Mouse (Mus musculus): ENCODE results near the gene Cyp2b23.
"Not testable (repeated sequence)": the region's sequence is repeated elsewhere in the genome, so short reads cannot be mapped to it uniquely, and the experiment has no call there.

The Cyp2b23 gene

DNA sequence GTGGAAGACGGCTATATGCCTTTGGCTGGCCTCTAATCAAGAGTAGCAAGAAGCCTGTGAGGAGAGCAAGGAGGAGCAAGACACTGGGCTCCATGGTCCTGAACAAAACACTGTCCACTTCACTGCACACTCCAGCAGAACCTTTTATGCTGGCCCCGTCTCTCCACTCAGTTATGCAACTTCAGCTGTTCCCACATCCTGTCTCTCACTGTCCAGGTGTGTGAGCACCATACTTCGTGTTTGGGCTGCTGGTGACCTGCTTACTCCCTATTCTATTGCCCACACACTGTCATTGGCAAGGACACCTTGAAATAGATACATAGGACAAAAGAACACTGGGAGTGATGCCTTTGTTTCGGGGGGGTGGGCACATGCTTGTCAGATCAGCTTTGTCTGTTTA lies at the start of gene Cyp2b23:
Gene Cyp2b23, minus strand, starts transcription at position 101 of the 400 bp plus-strand sequence.
- no peak for DNase-seq

DNA sequence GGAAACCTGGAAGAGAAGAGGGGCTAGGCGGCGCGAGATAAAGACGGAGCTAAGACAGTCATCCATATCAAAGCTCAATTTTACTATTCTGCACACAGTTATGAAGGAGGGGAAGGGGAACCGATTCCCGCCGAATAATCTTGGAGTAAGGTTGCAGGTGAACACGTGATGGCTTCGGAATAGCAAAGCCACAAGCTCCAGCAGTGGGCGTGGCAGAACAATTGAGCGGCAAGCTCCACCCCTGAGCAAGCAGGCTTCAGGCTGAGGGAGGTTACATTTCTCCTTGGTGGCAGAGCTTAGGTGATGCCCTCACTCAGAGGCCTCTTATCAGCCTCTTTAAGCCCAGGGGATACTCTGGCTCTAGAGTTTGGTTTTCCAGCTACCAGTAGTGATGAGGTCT lies 24.8 kb upstream of the Cyp2b23 start:
- DNase-seq = no peak

DNA sequence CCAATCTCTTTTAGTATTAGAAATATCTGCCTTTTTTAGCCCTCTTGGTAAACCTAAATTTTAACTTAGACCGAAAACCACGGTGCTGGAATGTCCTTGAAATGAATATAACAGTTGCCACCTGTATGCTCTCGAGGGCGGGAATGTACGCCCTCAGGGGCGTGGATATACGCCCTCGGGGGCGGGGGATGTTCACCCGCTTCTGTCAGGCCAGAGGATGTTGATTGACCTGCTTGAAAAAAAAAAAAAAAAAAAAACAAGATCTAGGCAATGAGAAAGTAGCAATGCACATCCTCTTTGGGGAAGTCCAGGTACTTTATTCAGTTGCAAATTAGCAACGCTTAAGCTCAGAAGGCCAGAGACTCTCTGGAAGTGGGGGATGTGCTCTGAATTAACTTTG lies 20.8 kb upstream of the Cyp2b23 start:
- no peak for DNase-seq

- not testable (repeated sequence) for DNase-seq
These were observed 20.0 kb upstream of the Cyp2b23 start for GRCm38 (mm10) chr7:26706191-26706590.

DNA sequence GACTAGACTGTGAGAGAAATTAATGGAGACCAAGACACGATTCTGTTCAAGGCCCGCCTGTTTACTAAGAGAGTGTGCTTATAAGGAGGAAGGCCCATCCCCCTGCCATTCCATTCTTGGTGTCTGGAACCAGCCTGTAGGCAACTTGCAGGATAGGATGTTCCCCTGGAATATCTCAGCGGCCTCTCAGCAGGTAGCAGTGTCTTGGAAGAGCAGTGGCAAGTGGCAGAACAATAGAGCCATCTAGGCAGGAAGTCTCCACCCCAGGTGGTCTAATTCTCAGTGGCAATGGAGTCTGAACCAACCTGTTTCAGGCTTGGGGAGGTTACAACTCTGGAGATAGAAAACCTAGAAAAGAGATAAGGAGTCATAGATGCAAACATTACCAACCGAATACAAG lies 13.9 kb upstream of the Cyp2b23 start:
- DNase-seq = no peak

DNA sequence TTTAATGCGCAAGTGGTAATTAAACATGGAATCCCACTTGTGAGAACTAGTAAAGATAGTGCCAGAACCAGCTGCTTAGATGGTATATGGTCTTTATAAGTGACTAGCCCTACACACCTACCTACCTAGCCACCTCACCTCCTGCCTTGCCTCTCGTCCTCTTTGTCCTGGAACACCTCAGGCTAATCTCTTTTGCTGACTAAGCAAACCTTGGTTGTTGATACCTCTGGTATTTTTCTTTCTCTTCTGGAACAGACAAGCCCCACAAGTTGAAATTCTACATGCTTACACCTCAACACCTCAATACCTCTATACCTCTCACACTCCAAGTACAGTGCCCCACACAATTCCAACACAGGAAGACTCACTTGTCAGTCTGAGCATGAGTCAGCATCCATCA lies 524 bp downstream of the Cyp2b23 start:
- no peak for DNase-seq

DNA sequence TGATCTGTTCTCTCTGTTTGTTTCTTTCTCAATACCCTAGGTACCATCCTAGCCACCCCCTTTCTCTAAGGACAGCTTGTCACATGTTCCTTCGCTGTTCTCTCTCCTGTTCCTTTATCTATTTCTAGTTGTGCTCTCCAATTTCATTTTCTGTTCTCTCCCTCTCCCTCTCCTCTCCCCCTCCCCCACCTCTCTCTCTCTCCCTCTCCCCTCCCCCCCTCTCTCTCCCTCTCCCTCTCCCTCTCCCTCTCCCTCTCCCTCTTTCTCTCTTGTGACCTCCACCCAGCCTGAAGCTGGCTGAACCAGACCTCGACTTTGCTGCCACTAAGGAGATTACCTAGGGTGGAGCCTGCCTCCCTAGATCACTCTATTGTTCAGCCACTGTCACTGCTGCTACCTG lies 18.8 kb downstream of the Cyp2b23 start:
- not testable (repeated sequence) for DNase-seq

- no peak for DNase-seq
These were observed 20.2 kb downstream of the Cyp2b23 start for GRCm38 (mm10) chr7:26666011-26666410.

DNA sequence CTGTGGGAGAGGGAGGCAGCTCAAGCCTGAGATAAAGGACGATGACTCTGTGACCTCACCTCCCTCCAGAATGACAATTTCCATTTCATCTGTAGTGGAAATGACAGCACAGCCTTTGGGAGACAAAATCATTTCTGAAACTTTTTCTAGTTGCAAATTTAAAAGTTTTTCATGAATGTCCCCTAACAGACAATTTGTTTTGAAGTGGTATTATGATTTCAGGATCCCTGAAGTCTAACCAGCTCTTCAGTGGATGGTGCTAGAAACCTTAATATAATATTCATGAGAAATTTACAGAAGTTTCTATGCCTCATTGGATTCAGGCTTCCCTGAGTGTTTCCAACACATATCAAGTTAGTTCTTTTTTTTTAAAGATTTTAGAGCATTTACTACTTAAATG lies 67.9 kb downstream of the Cyp2b23 start, which contains the start of gene Vmn1r185:
Gene Vmn1r185, minus strand, starts transcription at position 101 of the 400 bp plus-strand sequence.
- DNase-seq = not testable (repeated sequence)

Data from cerebellum, postnatal 10 days (tissue).